Mouse (Mus musculus): ENCODE measurements around the gene Dyrk2. TPM values are rescaled to one million over a fixed set of nuclear protein-coding genes. Genes with fewer than 3 reads are reported as not detected.
A peak's percentile ranks its signal among the peaks of the same experiment; 100 is the strongest.

Gene Dyrk2
- polyA plus RNA-seq, 1 experiment from 2014 or later, result 9.5 TPM

GRCm38 (mm10) chr10:118867304-118867895, 2.6 kb downstream of the Dyrk2 start:
- 10% methylated on average over 16 of the region's 16 CpGs for WGBS
- H3K27me3 ChIP-seq (replicated peaks), result no peaks in the 10 kb centered on the region

DNA sequence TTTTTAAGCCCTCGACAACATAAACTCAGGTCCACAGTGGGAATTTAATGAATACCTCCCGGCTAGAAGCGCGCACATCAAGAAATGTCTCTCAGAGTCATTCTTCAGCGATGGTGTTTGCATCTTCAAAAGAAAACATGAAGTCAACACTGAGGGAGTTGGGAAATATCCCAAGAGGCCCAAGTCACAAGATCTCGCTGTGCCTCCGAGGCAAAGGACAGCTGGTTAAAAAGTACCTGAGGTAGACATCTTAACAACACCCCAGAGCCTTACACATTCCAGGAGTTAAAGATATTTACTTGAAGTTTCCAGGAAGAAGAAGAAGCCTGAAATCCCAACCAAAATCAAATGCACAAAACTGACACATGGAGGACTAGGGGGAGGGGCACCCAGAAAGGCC, 5.0 kb downstream of the Dyrk2 start:
- 86% methylated on average over 7 of the region's 7 CpGs for WGBS
- Histone ChIP-seq H3K4me2 (replicated peaks) (no peak overlapping the region), H3K9me3 (no peaks in the 10 kb centered on the region), H3K4me1 (replicated peaks) (peaks cover 28% of the 10 kb centered on the region), H3K36me3 (peaks cover 21% of the 10 kb centered on the region), H3K27ac (no peak overlapping the region), H3K27me3 (replicated peaks) (no peaks in the 10 kb centered on the region), H3K9ac (no peak overlapping the region), H3K4me3 (replicated peaks) (no peak overlapping the region)
- ATAC-seq, result no peak

More at GRCm38 (mm10) chr10:118867304-118867895, 2.6 kb downstream of the Dyrk2 start:
- ATAC-seq, result no peak
- H3K27ac ChIP-seq, result peak overlapping the region; percentile 90
- H3K4me3 ChIP-seq (replicated peaks), result peak overlapping the region; percentile 71
- H3K9me3 ChIP-seq, result no peaks in the 10 kb centered on the region
- peak overlapping the region; percentile 86 for H3K9ac ChIP-seq
- H3K36me3 ChIP-seq, result no peaks in the 10 kb centered on the region
- peaks cover 32% of the 10 kb centered on the region for H3K4me1 ChIP-seq (replicated peaks)
- H3K4me2 ChIP-seq (replicated peaks), result peak overlapping the region; percentile 98

- ATAC-seq, result no peak
- Histone ChIP-seq H3K4me1 (replicated peaks) (peaks cover 27% of the 10 kb centered on the region), H3K4me3 (replicated peaks) (no peak overlapping the region), H3K36me3 (peaks cover 30% of the 10 kb centered on the region), H3K9ac (no peak overlapping the region), H3K27me3 (replicated peaks) (no peaks in the 10 kb centered on the region), H3K27ac (no peak overlapping the region), H3K4me2 (replicated peaks) (no peak overlapping the region), H3K9me3 (no peaks in the 10 kb centered on the region)
- 82% methylated on average over 8 of the region's 8 CpGs for WGBS
These were observed 6.4 kb downstream of the Dyrk2 start for GRCm38 (mm10) chr10:118863611-118864010.

- WGBS, result 70% methylated on average over 4 of the region's 4 CpGs
- Histone ChIP-seq H3K27ac (no peak overlapping the region), H3K9me3 (no peaks in the 10 kb centered on the region), H3K4me3 (replicated peaks) (no peak overlapping the region), H3K9ac (no peak overlapping the region), H3K4me2 (replicated peaks) (no peak overlapping the region), H3K4me1 (replicated peaks) (peaks cover 26% of the 10 kb centered on the region), H3K27me3 (replicated peaks) (no peaks in the 10 kb centered on the region), H3K36me3 (peaks cover 34% of the 10 kb centered on the region)
- no peak for ATAC-seq
These were observed 7.8 kb downstream of the Dyrk2 start for GRCm38 (mm10) chr10:118862233-118862632.

- no peak overlapping the region for H3K4me3 ChIP-seq (replicated peaks)
- ATAC-seq, result peak; percentile 66
- H3K27ac ChIP-seq, result no peak overlapping the region
- 78% methylated on average over 11 of the region's 11 CpGs for WGBS
- no peaks in the 10 kb centered on the region for H3K9me3 ChIP-seq
- no peak overlapping the region for H3K9ac ChIP-seq
- peaks cover 20% of the 10 kb centered on the region; the same call in 1 of the 2 replicates for H3K4me1 ChIP-seq (replicated peaks)
- H3K4me2 ChIP-seq (replicated peaks), result no peak overlapping the region
- H3K36me3 ChIP-seq, result peaks cover 34% of the 10 kb centered on the region
- H3K27me3 ChIP-seq (replicated peaks), result no peaks in the 10 kb centered on the region
These were observed 8.6 kb downstream of the Dyrk2 start for GRCm38 (mm10) chr10:118861234-118862025.

DNA sequence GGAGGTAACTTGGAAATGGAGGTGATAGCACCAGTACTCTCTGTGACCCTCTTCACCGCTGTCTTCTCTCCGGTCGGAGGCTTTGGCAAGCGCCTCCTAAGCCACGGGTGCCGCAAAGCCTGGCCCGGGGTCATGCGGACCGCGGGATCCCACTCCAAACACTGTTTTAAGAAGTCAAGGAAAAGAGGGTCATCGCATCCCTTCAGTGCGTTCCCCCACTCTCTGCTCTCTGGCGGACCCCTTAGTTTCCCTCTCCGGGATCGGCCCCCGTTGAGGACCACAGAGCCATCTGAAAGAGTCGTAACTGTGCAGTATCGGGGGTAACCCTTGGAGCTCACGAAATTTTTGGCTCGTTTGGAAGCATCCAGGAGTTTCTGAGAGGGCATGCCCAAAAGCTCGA, 10.4 kb downstream of the Dyrk2 start:
- WGBS, result 96% methylated on average over 21 of the region's 21 CpGs
- H3K4me1 ChIP-seq (replicated peaks), result 0 out of 2 replicates have a peak, but pooled peaks cover 10% of the 10 kb centered on the region
- no peak for ATAC-seq
- H3K4me3 ChIP-seq (replicated peaks), result no peak overlapping the region
- no peak overlapping the region for H3K4me2 ChIP-seq (replicated peaks)
- H3K27ac ChIP-seq, result no peak overlapping the region
- no peak overlapping the region for H3K9ac ChIP-seq
- peaks cover 37% of the 10 kb centered on the region for H3K36me3 ChIP-seq
- H3K27me3 ChIP-seq (replicated peaks), result no peaks in the 10 kb centered on the region
- H3K9me3 ChIP-seq, result no peaks in the 10 kb centered on the region

DNA sequence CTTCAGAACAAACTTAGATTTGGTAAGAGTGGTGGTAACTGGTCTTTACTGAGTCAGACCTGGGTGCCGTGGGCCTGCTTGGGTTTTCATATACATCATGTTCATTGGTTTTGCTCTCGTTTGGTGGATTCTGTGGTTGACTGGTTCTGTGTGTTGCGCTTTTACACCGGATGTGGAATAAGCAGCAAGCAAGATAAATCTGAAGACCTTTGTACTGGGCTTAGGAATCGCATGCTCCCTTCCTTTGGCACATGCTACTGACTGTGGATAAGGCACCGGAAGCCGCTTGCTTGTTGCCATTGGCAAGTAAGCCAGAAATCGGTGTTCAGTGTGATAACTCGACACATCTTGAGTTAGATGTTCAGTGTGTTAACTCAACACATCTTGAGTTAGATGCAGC, 15.4 kb downstream of the Dyrk2 start:
- no peak overlapping the region for H3K27ac ChIP-seq
- H3K9me3 ChIP-seq, result no peaks in the 10 kb centered on the region
- no peak overlapping the region for H3K4me3 ChIP-seq (replicated peaks)
- H3K27me3 ChIP-seq (replicated peaks), result no peaks in the 10 kb centered on the region
- peaks cover 13% of the 10 kb centered on the region for H3K36me3 ChIP-seq
- 89% methylated on average over 9 of the region's 9 CpGs for WGBS
- no peaks in the 10 kb centered on the region for H3K4me1 ChIP-seq (replicated peaks)
- no peak for ATAC-seq
- no peak overlapping the region for H3K9ac ChIP-seq
- H3K4me2 ChIP-seq (replicated peaks), result no peak overlapping the region

- Histone ChIP-seq H3K4me3 (replicated peaks) (no peak overlapping the region), H3K36me3 (0 out of 2 replicates have a peak, but pooled peaks cover 4% of the 10 kb centered on the region), H3K9me3 (no peaks in the 10 kb centered on the region), H3K27ac (no peak overlapping the region), H3K4me2 (replicated peaks) (no peak overlapping the region), H3K27me3 (replicated peaks) (no peaks in the 10 kb centered on the region), H3K9ac (no peak overlapping the region), H3K4me1 (replicated peaks) (no peaks in the 10 kb centered on the region)
- no peak for ATAC-seq
- WGBS, result 89% methylated on average over 16 of the region's 16 CpGs
These were observed 17.5 kb downstream of the Dyrk2 start for GRCm38 (mm10) chr10:118852554-118852953.

- no peaks in the 10 kb centered on the region for H3K36me3 ChIP-seq
- H3K9ac ChIP-seq, result no peak overlapping the region
- no peak overlapping the region for H3K27ac ChIP-seq
- H3K4me3 ChIP-seq (replicated peaks), result no peak overlapping the region
- H3K4me2 ChIP-seq (replicated peaks), result no peak overlapping the region
- H3K27me3 ChIP-seq (replicated peaks), result no peaks in the 10 kb centered on the region
- H3K4me1 ChIP-seq (replicated peaks), result no peaks in the 10 kb centered on the region
- ATAC-seq, result no peak
- WGBS, result 82% methylated on average over 4 of the region's 4 CpGs
- no peaks in the 10 kb centered on the region for H3K9me3 ChIP-seq
These were observed 21.5 kb downstream of the Dyrk2 start for GRCm38 (mm10) chr10:118848501-118848900.

- Histone ChIP-seq H3K4me2 (replicated peaks) (no peak overlapping the region), H3K36me3 (no peaks in the 10 kb centered on the region), H3K4me3 (replicated peaks) (no peak overlapping the region), H3K4me1 (replicated peaks) (no peaks in the 10 kb centered on the region), H3K27me3 (replicated peaks) (no peaks in the 10 kb centered on the region), H3K27ac (no peak overlapping the region), H3K9me3 (no peaks in the 10 kb centered on the region), H3K9ac (no peak overlapping the region)
- ATAC-seq, result peak; percentile 67; the same call in 1 of the 2 replicates
- 33% methylated on average over 10 of the region's 10 CpGs for WGBS
These were observed 22.9 kb downstream of the Dyrk2 start for GRCm38 (mm10) chr10:118846991-118847545.

- WGBS, result 80% methylated on average over 9 of the region's 9 CpGs
- Histone ChIP-seq H3K4me3 (replicated peaks) (no peak overlapping the region), H3K4me2 (replicated peaks) (no peak overlapping the region), H3K4me1 (replicated peaks) (peaks cover 8% of the 10 kb centered on the region; the same call in 1 of the 2 replicates), H3K27me3 (replicated peaks) (no peaks in the 10 kb centered on the region), H3K27ac (no peak overlapping the region), H3K9me3 (no peaks in the 10 kb centered on the region), H3K36me3 (no peaks in the 10 kb centered on the region), H3K9ac (no peak overlapping the region)
- ATAC-seq, result no peak
These were observed 29.4 kb downstream of the Dyrk2 start for GRCm38 (mm10) chr10:118840598-118840997.

DNA sequence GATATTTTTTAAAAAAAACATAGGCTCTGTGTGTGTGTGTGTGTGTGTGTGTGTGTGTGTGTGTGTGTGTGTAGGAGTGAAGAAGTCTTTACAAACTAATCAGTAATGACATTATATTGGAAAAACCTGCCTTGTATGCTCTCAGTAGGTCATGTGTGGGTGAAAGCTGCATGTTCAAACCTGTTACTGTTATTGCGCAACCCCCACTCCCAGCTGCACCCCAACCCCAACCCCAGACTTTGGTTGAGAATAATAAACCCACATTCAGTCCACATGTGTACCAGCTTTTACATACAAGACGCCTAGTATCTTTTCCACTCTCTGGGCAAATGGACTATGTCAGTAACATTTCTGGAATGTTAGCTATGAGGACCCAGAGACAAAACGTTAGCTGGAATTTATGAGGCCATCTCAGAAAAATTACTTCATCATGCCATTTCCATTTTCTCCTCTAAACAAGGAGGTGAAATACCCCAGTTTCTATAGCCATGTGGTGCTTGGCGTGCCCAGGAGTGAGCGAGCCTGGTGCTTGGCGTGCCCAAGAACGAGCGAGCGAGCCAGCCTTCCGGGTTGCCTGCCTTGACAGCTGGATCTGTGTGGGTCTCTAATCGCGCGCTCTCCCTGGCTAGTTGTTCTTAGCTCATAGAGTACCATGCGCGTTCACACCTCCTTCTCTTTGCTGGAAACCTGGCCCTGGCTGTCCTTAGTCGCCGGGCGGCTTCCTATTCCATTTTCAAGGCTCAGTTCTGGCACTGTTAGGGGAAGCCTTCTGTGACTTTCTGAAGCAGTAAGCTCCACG, 30.5 kb downstream of the Dyrk2 start:
- Histone ChIP-seq H3K9me3 (no peaks in the 10 kb centered on the region), H3K27me3 (replicated peaks) (no peaks in the 10 kb centered on the region), H3K9ac (no peak overlapping the region), H3K27ac (no peak overlapping the region), H3K4me3 (replicated peaks) (no peak overlapping the region), H3K4me1 (replicated peaks) (peaks cover 8% of the 10 kb centered on the region; the same call in 1 of the 2 replicates), H3K36me3 (no peaks in the 10 kb centered on the region), H3K4me2 (replicated peaks) (no peak overlapping the region)
- 0 out of 2 replicates have a peak, but pooled peaks have one; percentile 20 for ATAC-seq
- 80% methylated on average over 19 of the region's 19 CpGs for WGBS
